Mouse (Mus musculus) hindbrain, embryonic 13.5 days (tissue): ENCODE measurements around the gene Sema4c. TPM values are rescaled to one million over a fixed set of nuclear protein-coding genes. Genes with fewer than 3 reads are reported as not detected.

Source experiments
- ATAC-seq: fragments of 200-750 bp; cut with Nextera tagmentation; 2 replicates; pipeline ENCODE4 v1.8.0; 2017; ENCODE audit warnings: moderate TSS enrichment; ENCODE audit not compliant: low FRiP score
- H3K27ac ChIP-seq: fragments of 300-500 bp; sonication (generic); 2 replicates; pipeline ENCODE4 v1.5.1; 2015; ENCODE audit warnings: inconsistent platforms, mild to moderate bottlenecking, moderate library complexity
- H3K27me3 ChIP-seq: fragments of 300-500 bp; sonication (generic); 2 replicates; pipeline ENCODE4 v1.6.1; 2015; ENCODE audit warnings: mild to moderate bottlenecking, inconsistent platforms
- H3K36me3 ChIP-seq: fragments of 300-500 bp; sonication (generic); 2 replicates; pipeline ENCODE4 v1.6.1; 2015; ENCODE audit warnings: mild to moderate bottlenecking, inconsistent platforms
- H3K4me1 ChIP-seq: fragments of 300-500 bp; sonication (generic); replicated peaks from 2 replicates; pipeline ENCODE4 v1.6.1; 2015; ENCODE audit warnings: inconsistent platforms
- H3K4me2 ChIP-seq: fragments of 300-500 bp; sonication (generic); 2 replicates; pipeline ENCODE4 v1.6.1; 2015; ENCODE audit warnings: inconsistent platforms, mild to moderate bottlenecking, moderate library complexity
- H3K4me3 ChIP-seq: fragments of 300-500 bp; sonication (generic); 2 replicates; pipeline ENCODE4 v1.5.1; 2015; ENCODE audit warnings: mild to moderate bottlenecking, inconsistent platforms
- H3K9ac ChIP-seq: fragments of 300-500 bp; sonication (generic); 2 replicates; pipeline ENCODE4 v1.6.1; 2015; ENCODE audit warnings: mild to moderate bottlenecking, inconsistent platforms
- H3K9me3 ChIP-seq: fragments of 300-500 bp; sonication (generic); 2 replicates; pipeline ENCODE4 v1.6.1; 2016; ENCODE audit warnings: inconsistent platforms
- WGBS: fragments of 180-500 bp; shearing (Covaris S2); methylation state at CpG from one replicate; pipeline ENCODE4 v1.1.7; 2015; 5-methylcytosine and 5-hydroxymethylcytosine counted together
- polyA plus RNA-seq: library from polyadenylated mRNA; unstranded; fragments of >200 nt; fragmentation: Nextera tagmentation; extraction: Ambion mirVana; gene quantifications from 2 replicates; pipeline ENCODE4 v1.2.1, GENCODE M21; 2015

Sema4c gene
- polyA plus RNA-seq, 1 experiment from 2014 or later: 28.3 TPM

- Histone ChIP-seq H3K4me3 (no peak overlapping the region), H3K36me3 (peaks cover 73% of the 10 kb centered on the region), H3K27ac (no peak overlapping the region), H3K9me3 (no peaks in the 10 kb centered on the region), H3K4me1 (peaks cover 71% of the 10 kb centered on the region), H3K27me3 (no peaks in the 10 kb centered on the region), H3K9ac (peak overlapping the region; percentile 51; the same call in 1 of the 2 replicates), H3K4me2 (no peak overlapping the region)
- no peak for ATAC-seq
- WGBS: 79% methylated on average over 20 of the region's 20 CpGs
Observed at GRCm38 (mm10) chr1:36550075-36550863, 7.9 kb downstream of the Sema4c start.

GRCm38 (mm10) chr1:36549491-36549890 is 8.7 kb downstream of the Sema4c start:
- no peaks in the 10 kb centered on the region for H3K27me3 ChIP-seq
- no peak overlapping the region for H3K27ac ChIP-seq
- no peak overlapping the region for H3K4me3 ChIP-seq
- H3K36me3 ChIP-seq: peaks cover 66% of the 10 kb centered on the region
- 87% methylated on average over 18 of the region's 18 CpGs for WGBS
- peaks cover 63% of the 10 kb centered on the region for H3K4me1 ChIP-seq
- H3K9ac ChIP-seq: peak overlapping the region; percentile 51; the same call in 1 of the 2 replicates
- no peaks in the 10 kb centered on the region for H3K9me3 ChIP-seq
- no peak for ATAC-seq
- 0 out of 2 replicates have a peak overlapping the region, but pooled peaks have one; percentile 13 for H3K4me2 ChIP-seq

- H3K4me1 ChIP-seq: peaks cover 60% of the 10 kb centered on the region
- peak overlapping the region; percentile 51; the same call in 1 of the 2 replicates for H3K9ac ChIP-seq
- H3K27ac ChIP-seq: no peak overlapping the region
- no peak overlapping the region for H3K4me2 ChIP-seq
- no peaks in the 10 kb centered on the region for H3K9me3 ChIP-seq
- peaks cover 58% of the 10 kb centered on the region for H3K36me3 ChIP-seq
- WGBS: 54% methylated on average over 8 of the region's 8 CpGs
- H3K27me3 ChIP-seq: no peaks in the 10 kb centered on the region
- H3K4me3 ChIP-seq: no peak overlapping the region
- ATAC-seq: no peak
Observed at GRCm38 (mm10) chr1:36548771-36549170, 9.4 kb downstream of the Sema4c start.

GRCm38 (mm10) chr1:36547981-36548598 is 10.1 kb downstream of the Sema4c start:
- Histone ChIP-seq H3K4me2 (0 out of 2 replicates have a peak overlapping the region, but pooled peaks have one; percentile 1), H3K27ac (peak overlapping the region; percentile 77), H3K9me3 (no peaks in the 10 kb centered on the region), H3K4me1 (peaks cover 57% of the 10 kb centered on the region), H3K9ac (peak overlapping the region; percentile 59), H3K4me3 (no peak overlapping the region), H3K36me3 (peaks cover 52% of the 10 kb centered on the region), H3K27me3 (no peaks in the 10 kb centered on the region)
- WGBS: 35% methylated on average over 9 of the region's 9 CpGs
- no peak for ATAC-seq

- peak within 1 kb of the TSS; percentile 57 for H3K4me3 ChIP-seq
- peak; percentile 96 for ATAC-seq
- peak within 1 kb of the TSS; percentile 63 for H3K4me2 ChIP-seq
- peaks cover 43% of the 10 kb centered on the region for H3K36me3 ChIP-seq
- under 1% methylated on average over 43 of the region's 43 CpGs for WGBS
- no peaks in the 10 kb centered on the region for H3K27me3 ChIP-seq
- peak within 1 kb of the TSS; percentile 77 for H3K27ac ChIP-seq
- no peaks in the 10 kb centered on the region for H3K9me3 ChIP-seq
- peak within 1 kb of the TSS; percentile 79 for H3K9ac ChIP-seq
- peaks cover 57% of the 10 kb centered on the region for H3K4me1 ChIP-seq
Observed at GRCm38 (mm10) chr1:36546888-36547471, 11.2 kb downstream of the Sema4c start, which contains the start of gene Ankrd39. Gene Ankrd39, minus strand, starts transcription at chr1:36547445.

GRCm38 (mm10) chr1:36545845-36546600 is 12.1 kb downstream of the Sema4c start:
- peak overlapping the region; percentile 57 for H3K4me3 ChIP-seq
- H3K9ac ChIP-seq: peak overlapping the region; percentile 79
- H3K9me3 ChIP-seq: no peaks in the 10 kb centered on the region
- no peak for ATAC-seq
- 73% methylated on average over 19 of the region's 19 CpGs for WGBS
- no peaks in the 10 kb centered on the region for H3K27me3 ChIP-seq
- peak overlapping the region; percentile 63 for H3K4me2 ChIP-seq
- H3K36me3 ChIP-seq: peaks cover 42% of the 10 kb centered on the region
- H3K27ac ChIP-seq: no peak overlapping the region
- H3K4me1 ChIP-seq: peaks cover 48% of the 10 kb centered on the region

- H3K27ac ChIP-seq: no peak overlapping the region
- no peak overlapping the region for H3K4me2 ChIP-seq
- 0 out of 2 replicates have a peak overlapping the region, but pooled peaks have one; percentile 19 for H3K9ac ChIP-seq
- H3K27me3 ChIP-seq: no peaks in the 10 kb centered on the region
- peaks cover 41% of the 10 kb centered on the region for H3K36me3 ChIP-seq
- H3K4me3 ChIP-seq: no peak overlapping the region
- ATAC-seq: no peak
- no peaks in the 10 kb centered on the region for H3K9me3 ChIP-seq
- 84% methylated on average over 2 of the region's 2 CpGs for WGBS
- peaks cover 48% of the 10 kb centered on the region for H3K4me1 ChIP-seq
Observed at GRCm38 (mm10) chr1:36545382-36545781, 12.8 kb downstream of the Sema4c start.

GRCm38 (mm10) chr1:36542925-36543324 is 15.2 kb downstream of the Sema4c start:
- no peaks in the 10 kb centered on the region for H3K9me3 ChIP-seq
- H3K27ac ChIP-seq: no peak overlapping the region
- H3K4me2 ChIP-seq: no peak overlapping the region
- H3K27me3 ChIP-seq: no peaks in the 10 kb centered on the region
- H3K4me1 ChIP-seq: peaks cover 25% of the 10 kb centered on the region
- H3K36me3 ChIP-seq: peaks cover 36% of the 10 kb centered on the region
- no peak for ATAC-seq
- WGBS: 94% methylated on average over 9 of the region's 9 CpGs
- no peak overlapping the region for H3K9ac ChIP-seq
- no peak overlapping the region for H3K4me3 ChIP-seq

GRCm38 (mm10) chr1:36541844-36542243 is 16.3 kb downstream of the Sema4c start:
- Histone ChIP-seq H3K4me3 (no peak overlapping the region), H3K4me1 (peaks cover 23% of the 10 kb centered on the region), H3K9me3 (no peaks in the 10 kb centered on the region), H3K4me2 (no peak overlapping the region), H3K27me3 (no peaks in the 10 kb centered on the region), H3K27ac (no peak overlapping the region), H3K9ac (no peak overlapping the region), H3K36me3 (peaks cover 35% of the 10 kb centered on the region)
- no peak for ATAC-seq
- WGBS: 95% methylated on average over 16 of the region's 16 CpGs

GRCm38 (mm10) chr1:36540807-36541206 is 17.3 kb downstream of the Sema4c start:
- Histone ChIP-seq H3K4me3 (no peak overlapping the region), H3K27me3 (no peaks in the 10 kb centered on the region), H3K9ac (no peak overlapping the region), H3K27ac (no peak overlapping the region), H3K9me3 (no peaks in the 10 kb centered on the region), H3K4me1 (peaks cover 13% of the 10 kb centered on the region), H3K4me2 (no peak overlapping the region), H3K36me3 (peaks cover 41% of the 10 kb centered on the region)
- 94% methylated on average over 12 of the region's 12 CpGs for WGBS
- ATAC-seq: no peak

GRCm38 (mm10) chr1:36540132-36540531 is 18.0 kb downstream of the Sema4c start:
- 95% methylated on average over 11 of the region's 11 CpGs for WGBS
- Histone ChIP-seq H3K36me3 (peaks cover 42% of the 10 kb centered on the region), H3K27me3 (no peaks in the 10 kb centered on the region), H3K4me2 (no peak overlapping the region), H3K4me1 (0 out of 2 replicates have a peak, but pooled peaks cover 8% of the 10 kb centered on the region), H3K27ac (no peak overlapping the region), H3K9ac (no peak overlapping the region), H3K9me3 (no peaks in the 10 kb centered on the region), H3K4me3 (no peak overlapping the region)
- no peak for ATAC-seq

- Histone ChIP-seq H3K27me3 (no peaks in the 10 kb centered on the region), H3K4me2 (no peak within 1 kb of the TSS), H3K36me3 (peaks cover 42% of the 10 kb centered on the region), H3K9me3 (no peaks in the 10 kb centered on the region), H3K4me3 (no peak within 1 kb of the TSS), H3K4me1 (0 out of 2 replicates have a peak, but pooled peaks cover 8% of the 10 kb centered on the region), H3K9ac (no peak within 1 kb of the TSS), H3K27ac (no peak within 1 kb of the TSS)
- 54% methylated on average over 9 of the region's 9 CpGs for WGBS
- ATAC-seq: no peak
Observed at GRCm38 (mm10) chr1:36539186-36539585, 19.0 kb downstream of the Sema4c start, which contains the start of gene Gm42417. Gene Gm42417, minus strand, starts transcription at chr1:36539429.
